Mouse (Mus musculus): ENCODE data around the gene Ferd3l. TPM values are rescaled to one million over a fixed set of nuclear protein-coding genes. Genes with fewer than 3 reads are reported as not detected.

Ferd3l gene
- total RNA-seq (2021): not detected

DNA sequence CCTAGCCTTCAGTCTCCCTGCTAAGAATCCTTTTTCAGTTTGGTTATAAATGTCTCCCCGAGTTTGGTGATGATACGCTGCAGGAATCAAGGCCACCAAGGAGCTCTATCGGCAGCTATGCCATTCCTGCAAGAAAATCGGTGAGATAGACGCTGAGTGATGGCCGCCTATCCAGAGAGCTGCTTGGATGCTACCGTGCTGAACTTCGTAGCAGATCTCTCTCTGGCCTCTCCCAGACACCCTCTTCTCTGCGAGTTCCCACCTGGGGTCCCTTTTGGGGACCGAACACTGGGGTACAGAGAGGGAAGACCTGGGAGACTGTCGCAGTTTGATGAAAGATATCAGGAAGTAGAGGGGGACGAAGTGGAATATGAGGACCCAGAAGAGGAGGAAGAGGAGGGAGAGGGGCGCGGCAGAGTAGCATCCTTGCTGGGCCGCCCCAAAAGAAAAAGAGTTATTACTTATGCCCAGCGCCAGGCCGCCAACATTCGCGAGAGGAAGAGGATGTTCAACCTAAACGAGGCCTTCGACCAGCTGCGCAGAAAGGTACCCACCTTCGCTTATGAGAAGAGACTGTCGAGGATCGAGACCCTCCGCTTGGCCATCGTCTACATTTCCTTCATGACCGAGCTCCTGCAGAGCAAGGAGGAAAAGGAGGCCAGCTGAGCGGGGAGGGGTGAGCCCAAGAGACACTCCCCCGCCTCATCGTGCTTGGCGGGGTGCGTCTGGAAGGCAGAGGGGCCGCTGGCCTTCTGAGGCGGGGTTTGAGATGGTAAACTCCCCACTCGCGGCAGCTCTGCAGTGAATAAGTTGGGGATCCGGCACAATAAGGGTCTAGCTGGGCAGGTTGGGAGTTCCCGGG, at the start of gene Ferd3l:
Gene Ferd3l, plus strand, starts transcription at position 95 of the 862 bp plus-strand sequence.
- no peak for DNase-seq (ENCODE audit: extremely low spot score in 1 of 2, low spot score in 1 of 2)

DNA sequence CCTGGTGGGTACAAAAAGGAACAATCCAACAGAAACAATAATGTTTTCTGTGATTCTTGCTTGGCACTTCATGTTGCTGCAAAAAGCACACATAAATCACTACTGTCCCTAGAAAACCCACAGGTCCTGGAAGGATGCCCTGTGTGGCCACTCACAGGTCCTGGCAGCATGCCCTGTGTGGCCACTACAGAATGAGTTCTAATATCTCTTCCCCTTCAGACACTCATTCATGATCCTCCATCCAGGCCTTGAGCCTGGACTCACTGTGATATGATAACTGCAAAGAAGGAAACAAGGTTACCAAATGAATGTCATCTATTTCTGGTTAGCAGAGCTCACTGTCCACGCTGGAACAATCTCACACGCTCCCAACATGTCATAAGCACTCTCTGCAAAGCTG, 34.3 kb upstream of the Ferd3l start:
- no peak for DNase-seq (ENCODE audit: extremely low spot score in 1 of 2, low spot score in 1 of 2)

DNA sequence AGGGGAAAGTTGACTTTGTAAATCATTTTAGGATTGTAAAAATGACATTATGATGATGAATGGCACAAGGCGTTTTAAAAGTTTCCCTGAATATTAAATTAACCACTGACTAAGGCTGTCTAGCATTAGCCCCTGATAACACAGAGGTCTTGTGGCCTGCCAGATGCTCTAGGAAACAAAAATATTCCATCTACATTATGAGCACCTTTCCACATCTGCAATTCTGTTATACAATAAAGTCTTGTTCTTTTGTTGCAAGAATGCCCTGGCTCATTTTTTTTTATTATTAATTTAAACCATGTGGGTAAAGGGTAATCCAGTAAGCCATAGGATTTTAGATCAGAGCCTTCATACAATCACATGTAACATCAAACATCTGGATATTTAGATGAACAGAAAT, 33.6 kb upstream of the Ferd3l start:
- no peak for DNase-seq (ENCODE audit: extremely low spot score in 1 of 2, low spot score in 1 of 2)

DNA sequence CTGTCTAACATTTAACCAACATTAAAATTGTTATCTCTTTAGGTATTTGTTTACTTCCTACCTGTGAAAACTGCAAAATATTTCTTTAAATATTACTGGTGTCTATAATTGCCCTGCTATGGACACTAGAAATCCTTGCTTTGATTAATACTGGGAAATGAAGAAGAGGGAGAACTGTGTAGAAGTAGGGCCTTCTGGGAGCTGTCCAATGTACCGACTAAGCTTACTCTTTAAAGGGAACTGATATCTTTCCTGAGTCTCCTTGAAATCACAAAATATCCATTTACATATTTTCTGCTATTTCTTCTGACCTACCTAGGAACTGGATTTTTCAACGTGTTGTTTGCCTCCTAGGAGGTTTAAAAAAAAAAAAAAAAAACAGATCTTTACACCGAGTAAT, 1.5 kb upstream of the Ferd3l start:
- no peak for DNase-seq (ENCODE audit: extremely low spot score in 1 of 2, low spot score in 1 of 2)

DNA sequence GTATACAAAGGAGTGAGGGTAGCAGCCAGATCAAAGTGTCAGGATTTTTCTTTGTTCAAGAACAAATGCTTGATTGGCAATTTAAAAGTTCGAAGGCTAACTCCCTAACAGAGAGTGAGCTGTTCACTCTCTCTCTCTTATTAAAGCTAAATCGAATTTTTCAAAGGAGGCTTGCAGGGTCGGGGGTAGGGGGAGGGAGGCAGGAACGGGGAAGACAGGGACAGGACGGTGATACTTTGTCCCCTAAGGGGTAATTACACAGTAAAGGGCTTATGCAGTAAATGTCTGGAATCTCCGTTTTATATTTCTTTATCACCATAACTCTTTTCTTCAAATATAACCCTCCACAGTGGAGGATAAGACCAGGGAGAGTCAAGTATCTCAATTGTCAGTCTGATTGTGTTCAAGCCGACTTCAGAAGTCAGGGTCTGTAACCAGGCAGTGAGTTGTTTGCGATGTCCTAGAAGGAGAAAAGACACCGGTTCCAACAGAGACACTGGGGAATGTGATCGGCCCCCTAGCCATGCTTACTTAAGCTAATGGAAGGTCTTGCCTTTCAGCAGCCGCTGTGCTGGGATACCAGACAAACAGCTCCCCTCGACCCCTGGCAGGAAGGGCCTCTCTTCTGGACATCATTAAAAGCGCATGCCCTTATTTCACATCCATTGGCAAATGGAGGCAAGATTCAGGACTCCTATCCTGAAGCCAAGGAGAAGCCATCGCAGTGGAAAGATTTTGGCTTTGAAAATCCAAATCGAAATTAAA, 709 bp upstream of the Ferd3l start:
- DNase-seq (ENCODE audit: extremely low spot score in 1 of 2, low spot score in 1 of 2): peak in 1 of 2 experiments; percentile 3

DNA sequence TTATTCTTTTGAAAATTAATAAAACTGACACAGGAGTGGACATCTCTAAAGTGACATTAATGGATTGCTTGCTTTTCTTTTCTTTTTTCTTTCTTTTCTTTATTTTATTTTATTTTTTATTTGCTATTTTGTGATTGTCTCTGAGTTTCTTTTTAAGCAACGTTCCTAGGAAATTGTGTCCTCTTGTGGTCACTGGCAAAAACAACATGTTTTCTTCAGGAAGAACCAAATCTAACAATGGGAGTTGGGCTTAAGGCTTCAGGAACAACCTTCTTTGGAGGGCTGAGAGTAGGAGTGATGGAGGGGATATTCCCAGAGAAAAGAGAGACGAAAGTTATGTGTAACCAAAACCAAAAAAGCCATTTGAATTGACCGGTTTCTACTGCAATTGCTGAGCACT, 24.6 kb downstream of the Ferd3l start:
- DNase-seq (ENCODE audit: extremely low spot score in 1 of 2, low spot score in 1 of 2): no peak

DNA sequence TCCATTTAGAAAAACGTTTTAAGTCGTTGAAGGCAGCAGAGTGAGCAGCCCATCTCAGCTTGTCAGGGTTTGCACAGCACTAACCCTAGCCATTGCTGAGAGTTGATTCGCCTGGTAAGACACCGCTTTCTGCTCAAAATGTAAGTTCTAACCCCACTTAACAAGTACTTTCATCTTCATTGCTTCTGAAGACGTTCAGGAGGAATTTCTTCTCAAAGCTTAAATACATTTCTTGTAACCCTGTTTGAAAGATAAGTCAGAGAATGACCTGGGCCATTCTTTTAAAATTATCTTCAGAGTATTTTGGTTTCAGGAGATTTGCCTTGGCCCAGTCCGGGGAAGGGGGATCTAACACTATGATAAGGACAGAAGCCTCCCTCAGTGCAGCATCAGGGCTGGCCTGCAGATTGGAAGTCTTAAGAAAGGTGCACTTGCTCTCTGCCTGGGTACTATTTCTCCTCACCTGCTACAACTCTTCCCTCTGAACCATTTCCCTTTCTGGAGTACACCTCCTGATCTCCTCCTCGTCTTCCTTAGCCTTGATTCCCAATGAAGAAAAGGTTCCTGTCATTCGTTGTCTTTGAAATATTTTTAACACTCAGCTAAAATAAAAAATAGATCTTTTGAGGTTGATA, 26.8 kb downstream of the Ferd3l start:
- no peak for DNase-seq (ENCODE audit: extremely low spot score in 1 of 2, low spot score in 1 of 2)

DNA sequence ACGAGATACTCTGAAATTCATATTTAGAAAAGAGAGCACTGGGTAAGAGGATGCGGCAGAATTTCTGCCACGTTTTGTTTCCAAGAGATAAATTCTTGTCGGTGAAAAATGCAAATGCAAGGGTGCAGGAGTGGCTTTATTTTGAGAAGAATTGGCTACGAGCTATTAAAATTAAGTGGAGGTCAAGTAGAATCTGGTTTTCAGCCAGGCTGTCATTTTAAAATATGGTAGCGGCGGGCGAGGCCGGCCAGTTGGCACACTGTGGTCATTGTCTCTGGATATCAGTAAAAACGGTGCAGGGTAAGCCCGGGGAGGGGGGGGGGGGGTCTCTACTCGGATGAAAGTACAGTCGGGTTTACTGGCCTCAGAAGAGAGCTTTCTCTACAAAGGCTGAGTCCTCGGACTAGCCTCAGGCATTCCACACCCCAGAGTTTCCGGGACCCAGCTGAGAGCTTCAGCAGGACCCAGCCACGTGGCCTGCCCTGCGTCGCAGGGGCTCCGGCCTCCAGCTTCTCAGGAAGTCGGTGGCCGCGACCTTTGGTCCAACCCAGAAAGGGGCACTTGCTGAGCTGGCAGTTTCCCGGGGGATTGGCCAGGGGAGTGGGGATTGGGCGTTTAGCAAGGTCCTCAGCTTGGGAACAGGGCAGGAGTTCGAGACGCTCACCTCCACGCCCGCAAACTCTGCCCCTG, 27.5 kb downstream of the Ferd3l start:
- DNase-seq (ENCODE audit: extremely low spot score in 1 of 2, low spot score in 1 of 2): no peak

DNA sequence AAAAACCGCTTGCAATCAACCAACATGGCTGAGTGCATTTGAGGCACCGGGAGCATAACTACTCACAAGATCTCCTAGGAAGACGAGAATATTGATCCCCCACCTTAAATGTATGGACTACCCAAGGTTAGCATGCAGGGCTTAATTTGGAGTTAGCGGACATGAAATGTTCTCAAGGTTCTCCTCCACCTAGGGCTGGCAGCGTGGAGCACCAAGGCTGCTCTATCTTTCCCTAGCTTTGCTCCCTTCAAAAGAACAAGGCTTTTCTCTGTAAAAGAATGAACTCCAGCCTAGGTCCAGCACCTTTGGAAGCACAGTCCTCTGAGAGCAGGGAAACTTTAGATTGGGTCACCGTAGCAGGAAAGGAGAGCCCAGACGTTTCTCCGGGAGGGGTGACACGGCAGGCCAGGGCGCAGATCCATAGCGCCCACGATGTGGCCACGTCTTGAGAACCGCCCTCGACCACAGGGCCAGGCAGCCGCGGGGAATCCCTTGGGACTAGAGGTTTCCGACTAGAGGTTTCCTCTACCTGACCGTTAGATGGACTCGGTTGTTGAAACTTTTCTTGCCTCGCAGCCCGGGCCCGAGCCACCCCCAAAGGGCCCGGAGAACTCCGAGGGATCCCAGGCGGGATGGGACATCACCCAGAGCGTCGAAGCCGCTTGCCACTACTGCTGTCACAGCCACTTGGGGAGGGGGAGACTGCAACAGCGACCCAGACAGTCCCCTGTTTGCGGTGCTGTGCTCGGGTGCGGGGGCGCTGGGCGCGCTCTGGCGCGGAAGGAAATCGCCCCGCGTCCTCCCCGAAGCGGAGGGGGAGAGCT, 28.6 kb downstream of the Ferd3l start:
- no peak for DNase-seq (ENCODE audit: extremely low spot score in 1 of 2, low spot score in 1 of 2)

DNA sequence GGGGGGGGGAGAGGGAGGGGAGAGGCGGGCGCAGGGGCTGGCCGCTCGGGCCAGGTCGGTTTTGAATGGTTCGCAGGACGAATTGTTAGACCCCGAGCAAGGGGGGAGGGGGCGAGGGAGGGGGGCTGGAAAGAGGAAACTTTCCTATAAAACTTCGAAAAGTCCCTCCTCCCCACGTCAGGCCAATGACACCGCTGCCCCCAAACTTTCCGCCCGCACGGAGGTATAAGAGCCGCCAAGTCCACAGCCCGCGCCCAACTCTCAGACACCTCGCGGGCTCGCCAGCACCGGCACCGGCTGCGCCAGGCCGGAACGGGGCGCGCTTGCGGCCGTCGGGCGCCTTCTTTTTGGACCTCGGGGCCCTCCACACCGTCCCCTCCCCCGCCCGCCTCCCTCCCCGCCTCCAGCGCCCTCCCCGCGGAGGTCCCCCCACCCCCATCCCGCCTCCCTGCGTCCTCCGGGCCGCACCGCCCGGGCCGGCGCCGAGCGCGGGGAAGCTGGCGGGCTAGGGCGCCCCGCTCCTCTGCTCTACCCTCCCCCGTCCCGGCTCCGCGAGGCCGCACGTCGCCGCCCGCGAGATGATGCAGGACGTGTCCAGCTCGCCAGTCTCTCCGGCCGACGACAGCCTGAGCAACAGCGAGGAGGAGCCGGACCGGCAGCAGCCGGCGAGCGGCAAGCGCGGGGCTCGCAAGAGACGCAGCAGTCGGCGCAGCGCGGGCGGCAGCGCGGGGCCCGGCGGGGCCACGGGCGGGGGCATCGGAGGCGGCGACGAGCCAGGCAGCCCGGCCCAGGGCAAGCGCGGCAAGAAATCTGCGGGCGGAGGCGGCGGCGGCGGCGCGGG, 29.4 kb downstream of the Ferd3l start, which contains the start of gene Twist1:
Gene Twist1, plus strand, starts transcription at position 272 of the 841 bp plus-strand sequence.
- peak in 1 of 2 experiments; percentile 11 for DNase-seq (ENCODE audit: extremely low spot score in 1 of 2, low spot score in 1 of 2)

DNA sequence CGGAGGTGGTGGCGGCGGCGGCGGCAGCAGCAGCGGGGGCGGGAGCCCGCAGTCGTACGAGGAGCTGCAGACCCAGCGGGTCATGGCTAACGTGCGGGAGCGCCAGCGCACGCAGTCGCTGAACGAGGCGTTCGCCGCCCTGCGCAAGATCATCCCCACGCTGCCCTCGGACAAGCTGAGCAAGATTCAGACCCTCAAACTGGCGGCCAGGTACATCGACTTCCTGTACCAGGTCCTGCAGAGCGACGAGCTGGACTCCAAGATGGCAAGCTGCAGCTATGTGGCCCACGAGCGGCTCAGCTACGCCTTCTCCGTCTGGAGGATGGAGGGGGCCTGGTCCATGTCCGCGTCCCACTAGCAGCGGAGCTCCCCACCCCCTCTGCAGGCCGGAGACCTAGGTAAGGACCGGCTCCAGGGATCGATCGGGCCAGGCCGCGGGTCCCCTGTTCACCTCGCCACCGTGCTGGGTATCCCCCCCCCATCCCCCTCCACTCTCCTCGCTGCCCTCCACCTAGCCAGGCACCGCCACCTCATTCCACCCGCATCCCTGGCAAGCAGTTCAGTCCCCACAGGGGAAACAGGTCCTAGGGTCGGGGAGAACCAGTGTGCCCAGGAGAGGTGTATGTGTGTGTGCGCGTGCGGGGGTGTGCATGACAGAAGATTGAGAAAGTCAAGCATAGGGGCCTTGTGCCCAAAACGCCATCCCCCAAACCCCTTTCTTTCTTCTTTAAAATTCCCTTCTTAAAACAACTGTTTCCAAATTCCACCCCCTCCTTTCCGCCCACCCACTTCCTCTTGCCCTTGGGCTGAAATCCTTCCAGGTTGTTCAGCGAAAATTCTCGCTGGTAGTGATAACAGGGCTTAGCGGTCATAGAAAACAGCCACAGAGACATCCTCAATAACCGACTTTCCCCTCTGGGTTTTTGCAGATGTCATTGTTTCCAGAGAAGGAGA, 30.3 kb downstream of the Ferd3l start:
- DNase-seq (ENCODE audit: extremely low spot score in 1 of 2, low spot score in 1 of 2): peak in 1 of 2 experiments; percentile 16

DNA sequence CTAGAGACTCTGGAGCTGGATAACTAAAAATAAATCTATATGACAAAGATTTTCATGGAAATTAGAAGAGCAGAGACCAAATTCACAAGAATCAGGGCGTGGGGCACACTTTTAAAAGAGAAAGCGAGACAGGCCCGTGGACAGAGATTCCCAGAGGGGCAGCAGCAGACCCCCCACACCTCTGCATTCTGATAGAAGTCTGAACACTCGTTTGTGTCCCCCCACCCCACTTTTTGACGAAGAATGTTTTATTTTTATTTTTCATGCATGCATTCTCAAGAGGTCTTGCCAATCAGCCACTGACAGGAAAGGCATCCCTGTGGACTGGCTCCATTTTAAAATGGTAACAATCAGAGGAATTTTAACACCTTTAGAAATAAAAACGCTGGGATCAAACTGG, 31.0 kb downstream of the Ferd3l start:
- DNase-seq (ENCODE audit: extremely low spot score in 1 of 2, low spot score in 1 of 2): no peak

DNA sequence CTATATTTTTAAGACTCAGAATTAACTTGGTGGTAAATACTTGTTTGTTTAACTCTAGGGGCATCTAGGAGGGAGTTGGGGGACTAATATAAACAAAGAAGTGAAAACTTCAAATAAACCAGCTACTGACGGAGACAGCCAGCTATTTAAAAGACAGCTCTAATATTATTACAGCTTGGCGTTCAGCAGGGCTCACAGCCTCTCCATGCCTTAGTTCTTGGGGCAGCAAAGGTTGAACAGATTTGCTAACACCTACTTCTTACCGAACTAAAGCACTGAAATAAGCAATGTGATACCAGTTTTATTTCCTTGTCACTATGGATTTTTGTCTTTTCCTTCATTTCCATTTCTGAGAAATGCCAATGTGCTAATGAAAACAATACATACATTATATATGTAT, 31.6 kb downstream of the Ferd3l start:
- no peak for DNase-seq (ENCODE audit: extremely low spot score in 1 of 2, low spot score in 1 of 2)

DNA sequence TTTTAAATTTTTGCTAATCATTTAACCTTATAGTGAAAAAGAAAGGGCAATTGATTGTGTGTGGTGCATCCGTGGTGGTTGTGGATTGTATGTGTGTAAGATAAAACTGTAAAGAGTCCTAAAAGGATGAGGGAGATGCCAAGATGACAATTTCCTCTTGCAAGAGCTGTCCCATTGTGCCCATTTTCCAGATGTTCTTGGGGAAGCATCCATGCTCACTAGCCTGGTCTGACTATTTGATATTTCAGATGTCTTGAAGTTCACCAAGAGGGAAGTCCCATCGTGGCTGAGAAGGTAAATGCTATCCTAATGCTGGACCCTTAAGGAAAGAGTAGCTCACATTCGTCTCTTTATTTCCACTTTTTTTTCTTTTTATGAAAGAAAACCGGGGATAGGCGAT, 32.8 kb downstream of the Ferd3l start:
- DNase-seq (ENCODE audit: extremely low spot score in 1 of 2, low spot score in 1 of 2): no peak

DNA sequence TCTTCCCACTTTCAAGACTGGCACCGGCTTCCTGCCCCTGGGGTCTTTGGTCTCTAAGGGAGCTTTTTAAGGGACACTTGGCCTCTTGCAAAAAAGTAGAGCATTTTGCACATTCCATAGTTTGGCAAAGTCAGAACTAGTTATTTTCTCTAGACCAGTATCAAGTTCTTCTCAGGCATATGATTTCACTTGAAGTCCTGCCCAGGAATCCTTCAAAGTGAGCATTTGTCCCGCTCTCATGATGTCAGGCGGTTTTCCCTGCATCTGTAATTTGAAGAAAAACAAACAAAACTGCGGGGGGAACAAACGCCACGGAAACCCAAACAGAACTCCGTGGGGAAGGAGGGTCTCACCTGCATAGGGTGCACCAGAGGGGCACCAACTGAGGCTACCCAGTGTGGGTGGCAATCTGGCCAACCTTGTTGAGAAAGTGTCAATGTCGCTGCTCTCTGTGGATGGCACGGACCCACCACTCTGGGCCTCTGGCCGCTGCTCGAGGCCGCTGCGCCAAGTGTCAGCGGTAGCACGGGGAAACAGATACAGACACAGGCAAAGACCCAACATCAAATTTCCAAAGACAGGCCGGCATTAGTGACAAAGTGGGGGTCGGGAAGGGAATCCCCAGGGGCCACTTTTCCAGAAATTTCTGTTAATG, 34.0 kb downstream of the Ferd3l start:
- DNase-seq (ENCODE audit: extremely low spot score in 1 of 2, low spot score in 1 of 2): no peak

DNA sequence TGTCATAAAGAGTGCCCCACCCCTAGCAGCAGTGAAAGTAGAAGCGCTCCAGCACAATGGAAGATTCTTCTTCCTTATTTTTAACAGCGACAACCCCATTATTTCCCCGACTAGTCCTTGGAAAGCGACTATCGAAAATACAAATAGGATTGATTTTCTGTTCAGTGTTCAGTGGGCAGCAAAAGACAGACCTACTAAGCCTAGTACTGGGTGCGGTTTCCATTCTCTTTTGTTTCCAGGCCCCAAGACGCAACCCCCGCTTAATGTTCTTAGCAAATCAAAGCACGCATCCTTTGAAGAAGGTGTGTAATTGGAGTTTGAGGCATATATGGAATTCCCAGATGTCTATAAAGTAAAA, 34.5 kb downstream of the Ferd3l start:
- DNase-seq (ENCODE audit: extremely low spot score in 1 of 2, low spot score in 1 of 2): no peak

DNA sequence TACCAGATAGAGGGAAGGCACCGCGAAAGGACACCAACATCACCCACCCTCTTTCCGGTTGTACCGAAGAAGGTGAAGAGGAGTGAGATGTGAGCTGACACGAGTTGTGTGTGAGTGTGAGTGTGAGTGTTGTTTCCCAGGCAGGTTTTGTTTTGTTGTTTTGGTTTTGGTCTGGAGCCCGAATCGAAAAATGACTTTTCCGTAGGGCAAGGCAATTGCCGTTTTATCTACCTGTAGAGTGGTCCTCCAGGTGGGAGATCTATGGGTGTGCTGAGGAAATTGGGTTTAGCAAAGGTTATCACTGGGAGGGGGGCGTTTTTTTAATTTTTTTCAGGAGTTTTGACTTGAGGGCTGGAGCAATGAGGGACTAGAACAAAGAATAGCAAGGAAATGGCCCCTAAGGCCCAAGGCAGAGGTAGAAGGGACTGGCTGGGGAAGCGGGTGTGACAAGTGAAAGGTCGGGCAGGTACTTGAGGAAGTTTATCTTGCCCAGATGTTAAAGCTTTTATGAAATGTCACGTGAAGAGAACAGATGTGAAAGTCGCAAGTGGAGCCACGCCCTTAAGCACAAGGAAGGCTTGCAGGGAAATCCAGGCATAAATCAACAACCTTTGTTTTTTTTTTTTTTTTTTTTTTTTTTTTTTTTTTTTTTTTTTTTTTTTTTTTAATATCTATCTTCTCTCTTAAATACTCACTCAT, 35.6 kb downstream of the Ferd3l start:
- no peak for DNase-seq (ENCODE audit: extremely low spot score in 1 of 2, low spot score in 1 of 2)
